Mouse (Mus musculus) stomach, postnatal 0 days (tissue): Measurements from ENCODE around the gene Ccdc153.
A peak's percentile ranks its signal among the peaks of the same experiment; 100 is the strongest.

ENCODE experiments used
- CTCF ChIP-seq: IDR thresholded peaks from 2 replicates; pipeline ENCODE4 v1.5.1; 2016; ENCODE audit warnings: antibody characterized with exemption, low read depth, mild to moderate bottlenecking, moderate library complexity
- EP300 ChIP-seq: optimal IDR thresholded peaks from 2 replicates; pipeline ENCODE3; 2016; ENCODE audit warnings: antibody characterized with exemption

GRCm38 (mm10) chr9:44268027-44268360, 27.5 kb downstream of the Ccdc153 start:
- TF ChIP-seq EP300 (no peak), CTCF (peak; percentile 79)
